ENCODE assay signal across 25 mouse cellular contexts in genomic region chr2:13768524-13768923, GRCm38 (mm10). TPM values are rescaled to one million over a fixed set of nuclear protein-coding genes. Genes with fewer than 3 reads are reported as not detected.
"Had no signal": no experiment of that assay in that cellular context is flagged by ENCODE, and none has a peak within 500 bp of the region (broad histone marks: within the 10 kb centered on the region; RNA-seq: fewer than 3 reads in every experiment).

No protein-coding gene starts in this region.

- H3K27me3 ChIP-seq: heart, embryonic 12.5 days; hindbrain, embryonic 12.5 days; intestine, embryonic 15.5 days; limb, embryonic 12.5 days; liver, embryonic 13.5 days had no signal

- H3K36me3 ChIP-seq: heart, embryonic 10.5 days; heart, embryonic 12.5 days; hindbrain, embryonic 10.5 days; hindbrain, embryonic 12.5 days; intestine, embryonic 15.5 days; limb, embryonic 10.5 days; limb, embryonic 12.5 days; liver, embryonic 13.5 days had no signal

- DNase-seq: gastrocnemius, postnatal 14 days; gastrocnemius, postnatal 36 days; heart, adult 18-20 months; heart, postnatal 10 days; heart, postnatal 4 days; kidney, adult 18-20 months; kidney, postnatal 10 days; kidney, postnatal 25 days; kidney, postnatal 4 days; liver; liver, embryonic 13.5 days had no signal

- H3K4me3 ChIP-seq: heart, embryonic 10.5 days; heart, embryonic 12.5 days; hindbrain, embryonic 10.5 days; hindbrain, embryonic 12.5 days; intestine, embryonic 15.5 days; layer of hippocampus, adult 2 months; left cerebral cortex, adult 2 months; limb, embryonic 10.5 days; limb, embryonic 12.5 days; liver, embryonic 13.5 days had no signal

- H3K27ac ChIP-seq: heart, embryonic 10.5 days; hindbrain, embryonic 10.5 days; hindbrain, embryonic 12.5 days; hindbrain, embryonic 14.5 days; intestine, embryonic 15.5 days; layer of hippocampus, adult 2 months; left cerebral cortex, adult 2 months; limb, embryonic 10.5 days; limb, embryonic 12.5 days; liver, embryonic 13.5 days had no signal

- H3K4me2 ChIP-seq: heart, embryonic 12.5 days; hindbrain, embryonic 12.5 days; hindbrain, embryonic 14.5 days; intestine, embryonic 15.5 days; limb, embryonic 12.5 days; liver, embryonic 11.5 days; liver, embryonic 13.5 days had no signal

- H3K9ac ChIP-seq: heart, embryonic 12.5 days; hindbrain, embryonic 12.5 days; hindbrain, embryonic 14.5 days; intestine, embryonic 15.5 days; limb, embryonic 12.5 days; liver, embryonic 13.5 days had no signal

- H3K9me3 ChIP-seq: heart, embryonic 10.5 days; heart, embryonic 12.5 days; hindbrain, embryonic 10.5 days; hindbrain, embryonic 12.5 days; intestine, embryonic 15.5 days; limb, embryonic 10.5 days; limb, embryonic 12.5 days; liver, embryonic 13.5 days had no signal

- H3K4me1 ChIP-seq: heart, embryonic 10.5 days; heart, embryonic 12.5 days; hindbrain, embryonic 12.5 days; intestine, embryonic 15.5 days; limb, embryonic 10.5 days; limb, embryonic 12.5 days; liver, embryonic 13.5 days had no signal

- ATAC-seq: hindbrain, embryonic 16.5 days; inflammation-experienced regulatory T-cells, adult 6 months; intestine, embryonic 15.5 days; intestine, postnatal 0 days had no signal

RNA-seq across cellular contexts. Expression of gene St8sia6, which starts 25.3 kb away (rescaled TPM):
- polyA plus RNA-seq: liver, embryonic 13.5 days had no signal
